Mouse (Mus musculus) E14TG2a.4 (cell line): ENCODE data around the gene Olfr1393.

ENCODE experiments used
- H3K27me3 ChIP-seq: 2 replicates; pipeline ENCODE4 v1.6.1; 2014; ENCODE audit warnings: low read length, control low read depth; ENCODE audit not compliant: insufficient read depth
- H3K36me3 ChIP-seq: 2 replicates; pipeline ENCODE4 v1.6.1; 2014; ENCODE audit warnings: low read length, control low read depth; ENCODE audit not compliant: insufficient read depth
- H3K4me1 ChIP-seq: replicated peaks from 2 replicates; pipeline ENCODE4 v1.6.1; 2014; ENCODE audit warnings: low read depth, low read length, control low read depth
- H3K4me3 ChIP-seq: replicated peaks from 2 replicates; pipeline ENCODE4 v1.5.1; 2014; ENCODE audit warnings: mild to moderate bottlenecking, low read length
- H3K9me3 ChIP-seq: 2 replicates; pipeline ENCODE4 v1.6.1; 2014; ENCODE audit warnings: low read length, control low read depth
- CTCF ChIP-seq: conservative IDR thresholded peaks from 2 replicates; pipeline ENCODE4 v1.5.1; 2014; ENCODE audit warnings: low read length
- NANOG ChIP-seq: IDR thresholded peaks from 2 replicates; pipeline ENCODE4 v1.6.1; 2014; ENCODE audit warnings: borderline replicate concordance, low read length, mixed read lengths
- POU5F1 ChIP-seq: IDR thresholded peaks from 2 replicates; pipeline ENCODE4 v1.6.1; 2014; ENCODE audit warnings: low read length, borderline replicate concordance

Gene Olfr1393

GRCm38 (mm10) chr11:49242944-49243626 is 35.0 kb upstream of the Olfr1393 start:
- peaks cover 47% of the 10 kb centered on the region for H3K4me1 ChIP-seq
- H3K27me3 ChIP-seq, result no peaks in the 10 kb centered on the region
- peak overlapping the region; percentile 84 for H3K4me3 ChIP-seq
- no peak for TF ChIP-seq POU5F1
- TF ChIP-seq CTCF, result no peak
- H3K9me3 ChIP-seq, result no peaks in the 10 kb centered on the region
- no peaks in the 10 kb centered on the region for H3K36me3 ChIP-seq

DNA sequence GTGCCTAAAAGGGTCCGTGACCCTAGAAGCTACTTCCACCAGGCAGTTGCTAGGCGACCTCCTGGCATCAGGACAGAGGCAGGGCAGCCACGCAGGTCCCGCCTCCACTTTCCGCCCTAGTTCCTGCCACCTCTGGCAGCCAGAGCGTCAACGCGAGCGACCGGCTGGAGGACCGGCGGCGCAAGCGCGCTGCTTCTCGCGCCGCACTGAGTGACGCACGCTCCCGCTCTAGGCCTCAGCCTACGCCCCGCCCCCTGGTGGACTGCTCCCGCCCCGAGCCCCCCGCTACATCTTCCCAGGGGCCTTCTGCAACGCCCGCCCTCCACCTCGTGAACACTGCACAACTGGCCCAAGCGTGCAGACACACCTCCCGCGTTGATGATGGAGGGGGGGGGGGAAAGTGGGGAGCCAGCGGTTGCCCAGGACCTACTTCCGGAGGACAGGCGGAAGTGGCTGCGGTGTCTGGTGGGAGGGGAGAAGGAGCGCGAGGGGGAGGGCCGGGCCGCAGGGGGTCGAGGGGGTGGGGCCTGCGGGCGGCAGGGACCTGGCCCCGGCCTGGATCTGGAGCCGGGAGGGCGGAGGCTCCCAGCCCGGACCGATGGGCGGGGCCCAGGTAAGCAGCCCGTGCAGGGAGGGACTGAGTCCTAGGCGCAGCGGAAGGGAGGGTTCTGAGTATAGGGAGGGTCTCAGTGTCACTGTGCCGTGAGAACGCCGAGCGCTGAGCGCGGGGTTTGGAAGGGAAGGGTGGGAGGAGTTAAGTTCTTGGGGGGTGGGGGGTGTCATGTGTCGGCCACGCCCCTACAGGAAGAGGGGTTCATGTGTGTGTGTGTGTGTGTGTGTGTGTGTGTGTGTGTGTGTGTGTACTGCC is 34.1 kb upstream of the Olfr1393 start, which contains the start of gene Mgat1:
TSS of gene Mgat1 (plus strand) at position 465 of the 868 bp plus-strand sequence.
- peak within 1 kb of the TSS; percentile 84 for H3K4me3 ChIP-seq
- H3K9me3 ChIP-seq, result no peaks in the 10 kb centered on the region
- H3K27me3 ChIP-seq, result no peaks in the 10 kb centered on the region
- TF ChIP-seq NANOG, result no peak
- no peak for TF ChIP-seq POU5F1
- TF ChIP-seq CTCF, result no peak
- H3K36me3 ChIP-seq, result no peaks in the 10 kb centered on the region
- H3K4me1 ChIP-seq, result peaks cover 56% of the 10 kb centered on the region

DNA sequence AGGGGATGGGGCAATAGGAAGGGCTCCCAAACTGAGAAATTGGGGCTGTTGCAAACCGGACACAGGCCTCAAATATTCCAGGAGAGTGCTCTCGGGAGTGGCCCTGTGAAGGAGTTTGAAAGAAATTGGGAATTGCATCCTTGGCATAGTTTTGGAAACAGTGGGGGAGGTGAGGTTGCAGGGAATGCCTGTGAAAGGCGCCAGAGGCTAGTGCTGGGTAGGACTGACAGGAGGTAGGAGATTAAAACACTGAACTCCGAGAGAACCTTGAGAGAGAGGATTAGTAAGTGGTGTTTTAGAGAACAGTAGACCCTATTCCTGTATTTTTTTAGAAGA is 33.5 kb upstream of the Olfr1393 start:
- peaks cover 62% of the 10 kb centered on the region for H3K4me1 ChIP-seq
- H3K36me3 ChIP-seq, result no peaks in the 10 kb centered on the region
- peak overlapping the region; percentile 84 for H3K4me3 ChIP-seq
- no peaks in the 10 kb centered on the region for H3K9me3 ChIP-seq
- no peaks in the 10 kb centered on the region for H3K27me3 ChIP-seq
- TF ChIP-seq POU5F1 (no peak), CTCF (no peak), NANOG (no peak)

DNA sequence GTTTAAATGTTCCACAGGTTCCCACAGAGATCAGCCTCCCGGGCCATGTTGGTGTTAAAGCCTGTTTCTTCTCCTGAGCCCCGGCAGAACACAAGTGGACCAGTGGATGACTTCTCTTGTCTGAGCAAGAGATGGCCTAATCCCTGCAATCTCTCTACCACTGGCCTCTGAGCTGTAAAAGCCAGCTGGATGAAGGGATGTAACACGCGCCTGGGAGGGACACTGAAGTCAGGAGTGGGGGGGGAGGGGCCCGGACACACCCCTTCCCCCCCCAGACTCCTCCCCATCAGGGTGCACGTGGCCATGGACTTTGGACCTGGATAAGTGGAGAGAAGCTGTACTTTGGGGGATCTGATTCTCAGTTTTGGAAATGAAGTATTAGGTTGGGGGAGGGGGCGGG is 32.9 kb upstream of the Olfr1393 start:
- no peaks in the 10 kb centered on the region for H3K36me3 ChIP-seq
- peak overlapping the region; percentile 84 for H3K4me3 ChIP-seq
- no peaks in the 10 kb centered on the region for H3K9me3 ChIP-seq
- H3K4me1 ChIP-seq, result peaks cover 68% of the 10 kb centered on the region
- no peak for TF ChIP-seq CTCF
- no peak for TF ChIP-seq NANOG
- no peaks in the 10 kb centered on the region for H3K27me3 ChIP-seq

- Histone ChIP-seq H3K27me3 (0 out of 2 replicates have a peak, but pooled peaks cover 3% of the 10 kb centered on the region), H3K36me3 (no peaks in the 10 kb centered on the region), H3K4me1 (peaks cover 70% of the 10 kb centered on the region), H3K4me3 (peak overlapping the region; percentile 84), H3K9me3 (no peaks in the 10 kb centered on the region)
- no peak for TF ChIP-seq NANOG
- TF ChIP-seq POU5F1, result no peak
- TF ChIP-seq CTCF, result no peak
Observed at GRCm38 (mm10) chr11:49245634-49246415, 32.3 kb upstream of the Olfr1393 start.

DNA sequence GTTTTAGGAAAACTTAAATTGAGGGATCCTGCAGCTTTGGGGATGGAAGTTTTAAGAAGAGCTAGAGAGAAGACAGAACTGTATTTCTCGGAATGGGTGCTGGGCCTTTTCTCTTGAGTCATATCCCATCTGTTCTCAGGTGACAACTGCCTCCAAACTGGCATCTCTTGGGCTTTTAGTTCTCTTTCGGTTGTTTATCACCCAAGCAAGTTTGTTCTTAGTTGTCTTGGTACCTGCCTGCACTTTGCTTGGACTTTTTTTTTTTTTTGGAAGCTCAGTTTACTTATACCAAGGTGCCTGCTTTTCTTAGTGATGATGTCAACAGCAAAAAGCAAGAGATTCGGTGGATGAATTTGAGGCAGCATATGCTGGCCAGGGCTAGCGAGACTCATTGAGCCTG is 31.6 kb upstream of the Olfr1393 start:
- no peaks in the 10 kb centered on the region for H3K36me3 ChIP-seq
- peaks cover 8% of the 10 kb centered on the region; the same call in 1 of the 2 replicates for H3K27me3 ChIP-seq
- no peaks in the 10 kb centered on the region for H3K9me3 ChIP-seq
- H3K4me1 ChIP-seq, result peaks cover 77% of the 10 kb centered on the region
- TF ChIP-seq CTCF, result no peak
- no peak for TF ChIP-seq POU5F1
- no peak overlapping the region for H3K4me3 ChIP-seq

- Histone ChIP-seq H3K4me1 (peaks cover 78% of the 10 kb centered on the region), H3K27me3 (peaks cover 9% of the 10 kb centered on the region; the same call in 1 of the 2 replicates)
- TF ChIP-seq NANOG (no peak), POU5F1 (no peak), CTCF (no peak)
Observed at GRCm38 (mm10) chr11:49247255-49247654, 30.8 kb upstream of the Olfr1393 start.

More at GRCm38 (mm10) chr11:49247255-49247654, 30.8 kb upstream of the Olfr1393 start:
- Histone ChIP-seq H3K36me3 (0 out of 2 replicates have a peak, but pooled peaks cover 3% of the 10 kb centered on the region), H3K9me3 (no peaks in the 10 kb centered on the region), H3K4me3 (no peak overlapping the region)
